Mouse (Mus musculus) liver, postnatal 0 days (tissue): ENCODE results near the gene Cxcl10.

Experiments used
- CTCF ChIP-seq: sonication (generic); IDR thresholded peaks from 2 replicates; pipeline ENCODE4 v1.5.1; 2016; ENCODE audit warnings: antibody characterized with exemption, low read depth
- EP300 ChIP-seq: IDR thresholded peaks from 2 replicates; pipeline ENCODE4 v1.6.1; 2016; ENCODE audit warnings: antibody characterized with exemption, low read depth, mild to moderate bottlenecking

DNA sequence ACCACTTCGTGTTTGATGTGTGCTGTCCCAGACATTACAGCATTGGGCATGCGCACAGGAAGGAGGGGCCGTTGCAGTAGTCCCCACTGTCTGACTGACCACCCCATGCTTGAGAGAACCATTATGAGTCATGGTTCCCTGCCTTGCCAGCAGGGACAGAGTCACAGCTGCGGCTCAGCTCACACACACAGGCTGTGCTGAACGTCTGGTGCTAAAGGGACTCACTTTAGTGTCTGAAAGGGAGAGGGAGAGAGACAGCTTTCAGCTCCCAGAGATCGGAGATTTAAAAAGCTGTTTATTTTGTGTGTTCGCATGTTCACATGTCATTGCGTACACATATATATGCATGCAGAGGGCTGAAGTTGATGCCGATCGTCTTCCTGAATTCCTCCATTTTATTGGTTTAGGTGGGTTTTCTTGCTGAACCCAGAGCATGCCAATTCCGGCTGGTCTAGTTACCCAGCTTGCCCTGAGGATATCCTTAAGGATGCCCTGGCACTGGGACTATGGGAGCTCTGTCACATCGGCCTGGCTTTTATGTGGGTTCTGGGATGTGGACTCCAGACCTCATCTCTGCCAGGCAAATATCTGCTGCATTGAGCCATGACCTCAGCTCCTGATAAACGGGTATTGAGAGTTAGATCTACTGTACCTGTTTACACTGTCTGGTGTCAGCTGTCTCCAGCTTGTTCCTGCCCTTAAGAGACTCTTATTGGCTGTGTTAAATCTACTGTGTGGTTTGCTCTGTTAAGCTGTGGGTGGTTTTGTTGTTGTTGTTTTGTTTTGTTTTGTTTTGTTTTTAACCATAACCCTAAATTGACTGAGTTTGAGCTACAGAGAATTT lies 20.7 kb upstream of the Cxcl10 start:
- TF ChIP-seq CTCF (no peak), EP300 (no peak)
